Mouse (Mus musculus): ENCODE measurements around the gene Npas2.

GRCm38 (mm10) chr1:39343242-39343641 is 149.7 kb downstream of the Npas2 start:
- TF ChIP-seq CTCF (IDR thresholded peaks at IDR 0.05; ENCODE audit: borderline replicate concordance, insufficient read depth, low read depth, low read length) (no peak), POLR2A (IDR thresholded peaks at IDR 0.05; ENCODE audit: borderline replicate concordance, insufficient read depth, low read length) (no peak)
